Mouse (Mus musculus) MEL (cell line): Measurements from ENCODE around the gene Csnk1d. TPM values are rescaled to one million over a fixed set of nuclear protein-coding genes. Genes with fewer than 3 reads are reported as not detected.

Source experiments
- DNase-seq: peaks from one replicate; pipeline ENCODE4 v3.0.0; 2011; ENCODE audit warnings: low read depth, low spot score
- H3K27ac ChIP-seq: 2 replicates; pipeline ENCODE4 v1.5.1; 2012; ENCODE audit warnings: low read depth, mild to moderate bottlenecking, control low read depth, low read length, moderate library complexity; ENCODE audit not compliant: control insufficient read depth
- H3K27me3 ChIP-seq, 2 experiments: fragments of 150-350 bp in 1 of 2; sonication (generic) in 1 of 2; 2 replicates each; pipeline ENCODE4 v1.6.1; 2012; ENCODE audit warnings: low read length in 2 of 2, mild to moderate bottlenecking in 2 of 2, improper control_type of control experiment in 1 of 2, moderate library complexity in 1 of 2; ENCODE audit not compliant: insufficient read depth in 2 of 2, control insufficient read depth in 1 of 2
- H3K36me3 ChIP-seq, 2 experiments: 2 replicates each; pipeline ENCODE4 v1.6.1; 2012 to 2014; ENCODE audit warnings: low read length in 2 of 2, improper control_type of control experiment in 1 of 2, inconsistent platforms in 1 of 2, mild to moderate bottlenecking in 1 of 2; ENCODE audit not compliant: insufficient read depth in 2 of 2, control insufficient read depth in 1 of 2
- H3K4me1 ChIP-seq, 2 experiments: fragments of 150-350 bp in 1 of 2; sonication (generic) in 1 of 2; 2 replicates each; pipeline ENCODE4 v1.6.1; 2012; ENCODE audit warnings: low read length in 2 of 2, improper control_type of control experiment in 1 of 2, mild to moderate bottlenecking in 1 of 2; ENCODE audit not compliant: insufficient read depth in 2 of 2, control insufficient read depth in 1 of 2
- H3K4me3 ChIP-seq, 2 experiments: fragments of 150-350 bp in 1 of 2; sonication (generic) in 1 of 2; 2 replicates each; pipeline ENCODE4 v1.5.1; 2012; ENCODE audit warnings: low read depth in 2 of 2, low read length in 2 of 2, mild to moderate bottlenecking in 2 of 2, moderate library complexity in 2 of 2, control low read depth in 1 of 2, improper control_type of control experiment in 1 of 2; ENCODE audit not compliant: control insufficient read depth in 1 of 2, insufficient read depth in 1 of 2
- H3K79me2 ChIP-seq: 2 replicates; pipeline ENCODE4 v1.6.1; 2012; ENCODE audit warnings: mild to moderate bottlenecking, low read length, moderate library complexity; ENCODE audit not compliant: control insufficient read depth, poor library complexity, insufficient read depth
- H3K9ac ChIP-seq: 2 replicates; pipeline ENCODE4 v1.6.1; 2012; ENCODE audit warnings: low read depth, mild to moderate bottlenecking, control low read depth, low read length, moderate library complexity; ENCODE audit not compliant: control insufficient read depth, poor library complexity, severe bottlenecking
- H3K9me3 ChIP-seq: fragments of 150-350 bp; sonication (generic); replicated peaks from 2 replicates; pipeline ENCODE4 v1.6.1; 2012; ENCODE audit warnings: mild to moderate bottlenecking, low read length, improper control_type of control experiment, moderate library complexity; ENCODE audit not compliant: insufficient read depth
- BHLHE40 ChIP-seq: IDR thresholded peaks from 2 replicates; pipeline ENCODE4 v1.6.1; 2012; ENCODE audit warnings: low read depth, mild to moderate bottlenecking, inconsistent platforms, low read length, improper control_type of control experiment, borderline replicate concordance
- CHD1 ChIP-seq: IDR thresholded peaks from 2 replicates; pipeline ENCODE4 v1.6.1; 2012; ENCODE audit warnings: low read depth, mild to moderate bottlenecking, inconsistent platforms, low read length, improper control_type of control experiment
- EP300 ChIP-seq, 2 experiments: IDR thresholded peaks; 2 replicates each; pipeline ENCODE4 v1.6.1; 2011; ENCODE audit warnings: improper control_type of control experiment in 2 of 2, low read length in 2 of 2, low read depth in 1 of 2, mild to moderate bottlenecking in 1 of 2
- ETS1 ChIP-seq: IDR thresholded peaks from 2 replicates; pipeline ENCODE4 v1.6.1; 2012; ENCODE audit warnings: low read depth, mild to moderate bottlenecking, inconsistent platforms, low read length, improper control_type of control experiment, moderate library complexity
- HCFC1 ChIP-seq: IDR thresholded peaks from 2 replicates; pipeline ENCODE4 v1.6.1; 2012; ENCODE audit warnings: low read depth, mild to moderate bottlenecking, inconsistent platforms, low read length, improper control_type of control experiment, moderate library complexity
- JUND ChIP-seq: IDR thresholded peaks from 2 replicates; pipeline ENCODE4 v1.6.1; 2011; ENCODE audit warnings: low read depth, mild to moderate bottlenecking, improper control_type of control experiment, low read length
- MAFK ChIP-seq: IDR thresholded peaks from 2 replicates; pipeline ENCODE4 v1.6.1; 2011; ENCODE audit warnings: low read depth, mild to moderate bottlenecking, low read length, improper control_type of control experiment, borderline replicate concordance
- MAX ChIP-seq: IDR thresholded peaks from 2 replicates; pipeline ENCODE4 v1.6.1; 2011; ENCODE audit warnings: low read length, improper control_type of control experiment
- MEF2A ChIP-seq: IDR thresholded peaks from 2 replicates; pipeline ENCODE4 v1.6.1; 2014; ENCODE audit warnings: low read depth, mild to moderate bottlenecking, inconsistent platforms, low read length, improper control_type of control experiment; ENCODE audit not compliant: poor library complexity, insufficient replicate concordance, severe bottlenecking; ENCODE audit errors: extremely low read depth
- MYB ChIP-seq: IDR thresholded peaks from 2 replicates; pipeline ENCODE4 v1.6.1; 2011; ENCODE audit warnings: mild to moderate bottlenecking, low read depth, low read length, improper control_type of control experiment
- MYC ChIP-seq: IDR thresholded peaks from 2 replicates; pipeline ENCODE4 v1.6.1; 2011; ENCODE audit warnings: low read depth, mild to moderate bottlenecking, low read length, improper control_type of control experiment, moderate library complexity
- NELFE ChIP-seq: IDR thresholded peaks from 2 replicates; pipeline ENCODE4 v1.6.1; 2011; ENCODE audit warnings: low read depth, low read length, improper control_type of control experiment
- NRF1 ChIP-seq: IDR thresholded peaks from 2 replicates; pipeline ENCODE4 v1.6.1; 2014; ENCODE audit warnings: low read depth, mild to moderate bottlenecking, inconsistent platforms, low read length, improper control_type of control experiment, moderate library complexity; ENCODE audit not compliant: poor library complexity, insufficient read depth, severe bottlenecking
- POLR2A ChIP-seq, 2 experiments: IDR thresholded peaks; 2 replicates each; pipeline ENCODE4 v1.6.1; 2011 to 2012; ENCODE audit warnings: low read length in 2 of 2, mild to moderate bottlenecking in 2 of 2, control low read depth in 1 of 2, improper control_type of control experiment in 1 of 2, low read depth in 1 of 2, moderate library complexity in 1 of 2; ENCODE audit not compliant: control insufficient read depth in 1 of 2, insufficient read depth in 1 of 2, poor library complexity in 1 of 2
- POLR2AphosphoS2 ChIP-seq: IDR thresholded peaks from 2 replicates; pipeline ENCODE4 v1.6.1; 2011; ENCODE audit warnings: low read length, improper control_type of control experiment
- SIN3A ChIP-seq: IDR thresholded peaks from 2 replicates; pipeline ENCODE4 v1.6.1; 2012; ENCODE audit warnings: low read length, improper control_type of control experiment, inconsistent platforms
- SMC3 ChIP-seq: IDR thresholded peaks from 2 replicates; pipeline ENCODE4 v1.6.1; 2011; ENCODE audit warnings: low read depth, low read length, improper control_type of control experiment
- TBP ChIP-seq: IDR thresholded peaks from 2 replicates; pipeline ENCODE4 v1.8.0; 2011; ENCODE audit warnings: low read depth, low read length, improper control_type of control experiment
- TCF12 ChIP-seq: IDR thresholded peaks from 2 replicates; pipeline ENCODE4 v1.6.1; 2014; ENCODE audit warnings: low read depth, mild to moderate bottlenecking, inconsistent platforms, low read length, improper control_type of control experiment, moderate library complexity
- UBTF ChIP-seq: IDR thresholded peaks from 2 replicates; pipeline ENCODE4 v1.6.1; 2012; ENCODE audit warnings: low read depth, mild to moderate bottlenecking, inconsistent platforms, low read length, improper control_type of control experiment, moderate library complexity, borderline replicate concordance; ENCODE audit not compliant: insufficient read depth
- USF1 ChIP-seq: IDR thresholded peaks from 2 replicates; pipeline ENCODE4 v1.6.1; 2014; ENCODE audit warnings: low read depth, mild to moderate bottlenecking, inconsistent platforms, low read length, improper control_type of control experiment, moderate library complexity
- ZC3H11A ChIP-seq: IDR thresholded peaks from 2 replicates; pipeline ENCODE4 v1.6.1; 2012; ENCODE audit warnings: low read depth, mild to moderate bottlenecking, inconsistent platforms, low read length, improper control_type of control experiment
- ZKSCAN1 ChIP-seq: IDR thresholded peaks from 2 replicates; pipeline ENCODE4 v1.6.1; 2012; ENCODE audit warnings: low read depth, mild to moderate bottlenecking, inconsistent platforms, low read length, improper control_type of control experiment, moderate library complexity
- ZNF384 ChIP-seq: IDR thresholded peaks from 2 replicates; pipeline ENCODE4 v1.6.1; 2012; ENCODE audit warnings: low read depth, mild to moderate bottlenecking, inconsistent platforms, low read length, improper control_type of control experiment
- polyA plus RNA-seq, 2 experiments: library from polyadenylated mRNA; stranded (reverse) in 1 of 2; unstranded in 1 of 2; fragments of >175 nt in 1 of 2; fragments of >200 nt in 1 of 2; gene quantifications; 2 replicates each; pipeline versions ENCODE4 v1.2.1 to v1.2.4; 2012; ENCODE audit warnings: low replicate concordance in 2 of 2, low read depth in 1 of 2; ENCODE audit not compliant: insufficient read length in 2 of 2, insufficient read depth in 1 of 2, missing spikeins in 1 of 2
- total RNA-seq: library from RNA; depleted of rRNA; stranded (reverse); fragments of 300-350 nt; gene quantifications from 2 replicates; pipeline ENCODE4 v1.2.3, GENCODE M21; 2012

Gene Csnk1d
- total and polyA plus RNA-seq, 3 experiments: 83.2 to 329 (median 121) TPM

- TF ChIP-seq BHLHE40 (peak; percentile 29; the same call in 1 of the 2 replicates), POLR2AphosphoS2 (peak; percentile 79), EP300 (IDR thresholded peaks at IDR 0.05; ENCODE audit: low read depth in 1 of 2, low read length in 2 of 2) (peak; percentile 25 to 27; a peak in 3 of 4 replicates), MAX (peak; percentile 64), SIN3A (no peak; the same call in 1 of the 2 replicates), USF1 (peak; percentile 32; the same call in 1 of the 2 replicates), MEF2A (no peak), TBP (peak; percentile 38; the same call in 1 of the 2 replicates), MYB (no peak), POLR2A (IDR thresholded peaks at IDR 0.05; ENCODE audit: control insufficient read depth in 1 of 2, insufficient read depth in 1 of 2, low read depth in 1 of 2, low read length in 2 of 2, poor library complexity in 1 of 2) (peak in 1 of 2 experiments; percentile 78; a peak in 2 of 4 replicates), MYC (peak; percentile 59; the same call in 1 of the 2 replicates), NRF1 (no peak), JUND (no peak), NELFE (peak; percentile 74), ZC3H11A (0 out of 2 replicates have a peak, but pooled peaks have one; percentile 13), ZKSCAN1 (0 out of 2 replicates have a peak, but pooled peaks have one; percentile 16), CHD1 (no peak; the same call in 1 of the 2 replicates), MAFK (0 out of 2 replicates have a peak, but pooled peaks have one; percentile 14), TCF12 (peak; percentile 33; the same call in 1 of the 2 replicates)
- TF ChIP-seq, all 39 proteins: peak for 22
These were observed 40.6 kb downstream of the Csnk1d start (continued) for GRCm38 (mm10) chr11:120950281-120951202.

- Histone ChIP-seq H3K9me3 (no peaks in the 10 kb centered on the region), H3K27ac (peak overlapping the region; percentile 70), H3K4me3 (peak overlapping the region; percentile 76 to 78), H3K79me2 (peaks cover 56% of the 10 kb centered on the region), H3K27me3 (no peaks in the 10 kb centered on the region), H3K36me3 (peaks cover 9 to 18% of the 10 kb centered on the region in 2 experiments), H3K4me1 (peaks cover 4 to 24% of the 10 kb centered on the region in 2 experiments), H3K9ac (peak overlapping the region; percentile 89)
- TF ChIP-seq HCFC1: no peak
- TF ChIP-seq SIN3A: no peak; the same call in 1 of the 2 replicates
- TF ChIP-seq BHLHE40: no peak
- TF ChIP-seq MYB: no peak
- TF ChIP-seq UBTF: no peak
- TF ChIP-seq USF1: no peak
- TF ChIP-seq ZC3H11A: no peak
- no peak for TF ChIP-seq ZNF384
- no peak for TF ChIP-seq ETS1
- TF ChIP-seq TBP: no peak
- TF ChIP-seq EP300 (IDR thresholded peaks at IDR 0.05; ENCODE audit: low read depth in 1 of 2, low read length in 2 of 2): no peak
- no peak for TF ChIP-seq SMC3
- no peak for TF ChIP-seq NRF1
- DNase-seq: peak; percentile 73
These were observed 41.3 kb downstream of the Csnk1d start for GRCm38 (mm10) chr11:120949863-120950262.
